Comparison of ENCODE assay signal across 8 mouse cellular contexts in genomic region chr5:144222811-144223502, GRCm38 (mm10). TPM values are rescaled to one million over a fixed set of nuclear protein-coding genes. Genes with fewer than 3 reads are reported as not detected.
A peak's percentile ranks its signal among the peaks of the same experiment; 100 is the strongest.
DNase-seq lines count a peak whose midpoint lies in the region; ATAC-seq and TF ChIP-seq lines count a peak whose summit lies in the region.

No protein-coding gene starts in this region.

- TF ChIP-seq POLR2A in testis, adult 2 months (IDR thresholded peaks at IDR 0.05; ENCODE audit: control insufficient read depth, low read depth, low read length), result no peak

- H3K27ac ChIP-seq in testis, adult 2 months (ENCODE audit: control insufficient read depth, insufficient read depth, low read depth, low read length), result peak overlapping the region; percentile 83
- peak overlapping the region; percentile 48 for H3K27ac ChIP-seq in heart, embryonic 12.5 days (ENCODE audit: poor library complexity, severe bottlenecking)
- H3K27ac ChIP-seq in kidney, embryonic 14.5 days (ENCODE audit: low read depth, low read length), result 0 out of 2 replicates have a peak overlapping the region, but pooled peaks have one; percentile 11
- peak overlapping the region; percentile 84 for H3K27ac ChIP-seq in lung, embryonic 16.5 days (ENCODE audit: low read length)
- peak overlapping the region; percentile 67; the same call in 1 of the 2 replicates for H3K27ac ChIP-seq in stomach, embryonic 14.5 days (ENCODE audit: low read length)

- peak; percentile 27; the same call in 1 of the 2 replicates for ATAC-seq in heart, embryonic 12.5 days (ENCODE audit: insufficient number of reproducible peaks, low FRiP score)
- ATAC-seq in kidney, embryonic 14.5 days (ENCODE audit: low FRiP score, low TSS enrichment), result peak; percentile 65
- peak; percentile 64 for ATAC-seq in lung, embryonic 16.5 days (ENCODE audit: low read depth)
- peak; percentile 39; the same call in 1 of the 2 replicates for ATAC-seq in stomach, embryonic 14.5 days (ENCODE audit: insufficient number of reproducible peaks, insufficient read depth, low FRiP score, low read depth)

- no peaks in the 10 kb centered on the region for H3K36me3 ChIP-seq in testis, adult 2 months (ENCODE audit: control insufficient read depth, insufficient read depth, low read length)
- H3K36me3 ChIP-seq in heart, embryonic 12.5 days, result 0 out of 2 replicates have a peak, but pooled peaks cover 5% of the 10 kb centered on the region
- H3K36me3 ChIP-seq in kidney, embryonic 14.5 days (ENCODE audit: control insufficient read depth, insufficient read depth, low read length), result no peaks in the 10 kb centered on the region; the same call in 1 of the 2 replicates
- no peaks in the 10 kb centered on the region for H3K36me3 ChIP-seq in lung, embryonic 16.5 days (ENCODE audit: control insufficient read depth, insufficient read depth, low read length)
- no peaks in the 10 kb centered on the region for H3K36me3 ChIP-seq in stomach, embryonic 14.5 days (ENCODE audit: control insufficient read depth, insufficient read depth, low read length)

- DNase-seq in testis, postnatal 10 days (ENCODE audit: low spot score), result no peak
- DNase-seq in cerebellum, adult 9-11 months, result peak; percentile 92
- no peak for DNase-seq in urinary bladder, adult 2 months (ENCODE audit: low spot score)

- H3K4me2 ChIP-seq in heart, embryonic 12.5 days, result peak overlapping the region; percentile 89
- H3K4me2 ChIP-seq in kidney, embryonic 14.5 days (replicated peaks; ENCODE audit: low read depth, low read length), result peak overlapping the region; percentile 79
- peak overlapping the region; percentile 84 for H3K4me2 ChIP-seq in lung, embryonic 16.5 days (ENCODE audit: low read depth, low read length)
- H3K4me2 ChIP-seq in stomach, embryonic 14.5 days (replicated peaks; ENCODE audit: low read depth, low read length), result peak overlapping the region; percentile 84

- peak overlapping the region; percentile 75 for H3K9ac ChIP-seq in heart, embryonic 12.5 days
- peak overlapping the region; percentile 67 for H3K9ac ChIP-seq in kidney, embryonic 14.5 days (ENCODE audit: low read depth, low read length)
- H3K9ac ChIP-seq in lung, embryonic 16.5 days (ENCODE audit: low read length), result peak overlapping the region; percentile 84
- peak overlapping the region; percentile 55; the same call in 1 of the 2 replicates for H3K9ac ChIP-seq in stomach, embryonic 14.5 days (replicated peaks; ENCODE audit: low read depth, low read length)

- H3K9me3 ChIP-seq in heart, embryonic 12.5 days (replicated peaks), result no peaks in the 10 kb centered on the region; the same call in 1 of the 2 replicates
- no peaks in the 10 kb centered on the region for H3K9me3 ChIP-seq in kidney, embryonic 14.5 days (ENCODE audit: control insufficient read depth, low read length)
- no peaks in the 10 kb centered on the region for H3K9me3 ChIP-seq in lung, embryonic 16.5 days (ENCODE audit: control insufficient read depth, low read length)
- H3K9me3 ChIP-seq in stomach, embryonic 14.5 days (ENCODE audit: control insufficient read depth, low read depth, low read length), result no peaks in the 10 kb centered on the region

- 2% methylated on average over 25 of the region's 25 CpGs for WGBS in heart, embryonic 12.5 days
- WGBS in kidney, embryonic 14.5 days, result 2% methylated on average over 25 of the region's 25 CpGs
- under 1% methylated on average over 25 of the region's 25 CpGs for WGBS in lung, embryonic 16.5 days
- WGBS in stomach, embryonic 14.5 days, result 2% methylated on average over 25 of the region's 25 CpGs

- no peak for TF ChIP-seq CTCF in testis, adult 2 months (IDR thresholded peaks at IDR 0.05; ENCODE audit: control insufficient read depth, insufficient read depth, insufficient replicate concordance, low read depth, low read length)

- peak overlapping the region; percentile 98 for H3K4me3 ChIP-seq in testis, adult 2 months (ENCODE audit: control insufficient read depth, low read depth, low read length)
- H3K4me3 ChIP-seq in heart, embryonic 12.5 days, result peak overlapping the region; percentile 83
- H3K4me3 ChIP-seq in kidney, embryonic 14.5 days (ENCODE audit: low read length), result peak overlapping the region; percentile 81
- peak overlapping the region; percentile 89 for H3K4me3 ChIP-seq in lung, embryonic 16.5 days (ENCODE audit: low read length)
- H3K4me3 ChIP-seq in stomach, embryonic 14.5 days (ENCODE audit: low read depth, low read length), result peak overlapping the region; percentile 78

- peaks cover 13% of the 10 kb centered on the region for H3K4me1 ChIP-seq in testis, adult 2 months (ENCODE audit: control insufficient read depth, insufficient read depth, low read length)
- H3K4me1 ChIP-seq in heart, embryonic 12.5 days (replicated peaks), result peaks cover 19% of the 10 kb centered on the region
- peaks cover 7% of the 10 kb centered on the region; the same call in 1 of the 2 replicates for H3K4me1 ChIP-seq in kidney, embryonic 14.5 days (ENCODE audit: control insufficient read depth, insufficient read depth, low read length)
- H3K4me1 ChIP-seq in lung, embryonic 16.5 days (replicated peaks; ENCODE audit: control insufficient read depth, insufficient read depth, low read length), result peaks cover 11% of the 10 kb centered on the region
- peaks cover 8% of the 10 kb centered on the region; the same call in 1 of the 2 replicates for H3K4me1 ChIP-seq in stomach, embryonic 14.5 days (ENCODE audit: control insufficient read depth, insufficient read depth, low read length)

- H3K27me3 ChIP-seq in testis, adult 2 months (ENCODE audit: control insufficient read depth, insufficient read depth, low read length), result no peaks in the 10 kb centered on the region
- no peaks in the 10 kb centered on the region for H3K27me3 ChIP-seq in heart, embryonic 12.5 days (replicated peaks)
- no peaks in the 10 kb centered on the region for H3K27me3 ChIP-seq in kidney, embryonic 14.5 days (ENCODE audit: control insufficient read depth, insufficient read depth, low read length)
- H3K27me3 ChIP-seq in lung, embryonic 16.5 days (ENCODE audit: control insufficient read depth, insufficient read depth, low read depth, low read length), result no peaks in the 10 kb centered on the region
- no peaks in the 10 kb centered on the region for H3K27me3 ChIP-seq in stomach, embryonic 14.5 days (ENCODE audit: control insufficient read depth, insufficient read depth, low read length)

RNA-seq across cellular contexts. Expression of gene Tecpr1, which starts 0.5 kb away (rescaled TPM):
- polyA plus RNA-seq in testis, adult 2 months (2012; rRNA removed), result 16.4 and 16.7 TPM in 2 replicates
- 19.1 and 19.3 TPM in 2 replicates for polyA plus RNA-seq in heart, embryonic 12.5 days (2016; fragmentation: Nextera tagmentation; extraction: Ambion mirVana)
- 13.9 and 16.4 TPM in 2 replicates for polyA plus RNA-seq in kidney, embryonic 14.5 days (2014; fragmentation: Nextera tagmentation; extraction: Ambion mirVana)
- 28.4 and 31.7 TPM in 2 replicates for polyA plus RNA-seq in lung, embryonic 16.5 days (2015; fragmentation: Nextera tagmentation; extraction: Ambion mirVana)
- polyA plus RNA-seq in stomach, embryonic 14.5 days (2014; fragmentation: Nextera tagmentation; extraction: Ambion mirVana), result 17.0 and 18.3 TPM in 2 replicates
- 35.0 and 35.3 TPM in 2 replicates for polyA plus RNA-seq in urinary bladder, adult 2 months (2012; rRNA removed)

RNA-seq across cellular contexts. Expression of gene Bri3, which starts 21.3 kb away (rescaled TPM):
- polyA plus RNA-seq in testis, adult 2 months (2012; rRNA removed), result 174 and 212 TPM in 2 replicates
- 127 and 133 TPM in 2 replicates for polyA plus RNA-seq in heart, embryonic 12.5 days (2016; fragmentation: Nextera tagmentation; extraction: Ambion mirVana)
- polyA plus RNA-seq in kidney, embryonic 14.5 days (2014; fragmentation: Nextera tagmentation; extraction: Ambion mirVana), result 136 and 148 TPM in 2 replicates
- 114 and 124 TPM in 2 replicates for polyA plus RNA-seq in lung, embryonic 16.5 days (2015; fragmentation: Nextera tagmentation; extraction: Ambion mirVana)
- polyA plus RNA-seq in stomach, embryonic 14.5 days (2014; fragmentation: Nextera tagmentation; extraction: Ambion mirVana), result 135 and 137 TPM in 2 replicates
- polyA plus RNA-seq in urinary bladder, adult 2 months (2012; rRNA removed), result 138 and 144 TPM in 2 replicates

RNA-seq across cellular contexts. Expression of gene Bhlha15, which starts 32.9 kb away (rescaled TPM):
- polyA plus RNA-seq in testis, adult 2 months (2012; rRNA removed), result 0.11 and 0.16 TPM in 2 replicates
- 0.26 and 0.46 TPM in 2 replicates for polyA plus RNA-seq in heart, embryonic 12.5 days (2016; fragmentation: Nextera tagmentation; extraction: Ambion mirVana)
- 0.28 TPM in 1 of 2 replicates, not detected in the other for polyA plus RNA-seq in kidney, embryonic 14.5 days (2014; fragmentation: Nextera tagmentation; extraction: Ambion mirVana)
- polyA plus RNA-seq in lung, embryonic 16.5 days (2015; fragmentation: Nextera tagmentation; extraction: Ambion mirVana), result 0.33 and 0.59 TPM in 2 replicates
- 0.32 and 2.5 TPM in 2 replicates for polyA plus RNA-seq in stomach, embryonic 14.5 days (2014; fragmentation: Nextera tagmentation; extraction: Ambion mirVana)
- 0.50 TPM in 2 replicates for polyA plus RNA-seq in urinary bladder, adult 2 months (2012; rRNA removed)

Comparison
In these comparisons a context has a peak if more than half of its experiments do, and no peak if none do; other contexts are left out.
1. H3K27ac ChIP-seq: peak in every context shown above with its lines; median percentile 84 in lung, embryonic 16.5 days; 83 in testis, adult 2 months; 67 in stomach, embryonic 14.5 days; 48 in heart, embryonic 12.5 days; 11 in kidney, embryonic 14.5 days.